Mouse (Mus musculus) spleen, embryonic (tissue): ENCODE results near the gene Hexb.
"Not testable (repeated sequence)": the region's sequence is repeated elsewhere in the genome, so short reads cannot be mapped to it uniquely, and the experiment has no call there.

ENCODE experiments used
- CTCF ChIA-PET: fragments of 350-600 bp; sonication (Branson Sonifier 250); formaldehyde crosslinking; loops from one replicate; lab custom pipeline; 2022; lab: Charles Lee

Gene Hexb

GRCm38 (mm10) chr13:97184656-97185055 is 13.5 kb downstream of the Hexb start:
- CTCF ChIA-PET = interaction anchor here (0.6 kb wide), 1 partner anchor 21 kb away, joined by 5 read pairs; no protein-coding TSS in a partner anchor

- CTCF ChIA-PET = no interaction called here
These were observed 14.0 kb downstream of the Hexb start for GRCm38 (mm10) chr13:97184168-97184567.

GRCm38 (mm10) chr13:97182821-97183220 is 15.3 kb downstream of the Hexb start:
- CTCF ChIA-PET = interaction anchor here (0.6 kb wide), 1 partner anchor 712 kb away, joined by 4 read pairs; no protein-coding TSS in a partner anchor

- CTCF ChIA-PET = interaction anchor here (0.6 kb wide), 1 partner anchor 11 kb away, joined by 3 read pairs; no protein-coding TSS in a partner anchor
These were observed 17.9 kb downstream of the Hexb start for GRCm38 (mm10) chr13:97180113-97180828.

- CTCF ChIA-PET = no interaction called here
These were observed 19.2 kb downstream of the Hexb start for GRCm38 (mm10) chr13:97178943-97179342.

- CTCF ChIA-PET = interaction anchor here (0.6 kb wide), 1 partner anchor 32 kb away, joined by 3 read pairs; no protein-coding TSS in a partner anchor
These were observed 21.4 kb downstream of the Hexb start for GRCm38 (mm10) chr13:97176731-97177130.

- CTCF ChIA-PET = no interaction called here
These were observed 22.5 kb downstream of the Hexb start for GRCm38 (mm10) chr13:97175520-97176264.

GRCm38 (mm10) chr13:97145834-97146233 is 52.3 kb downstream of the Hexb start:
- CTCF ChIA-PET = interaction anchor here (0.6 to 0.8 kb wide), 2 partner anchors 8 to 35 kb away, joined by 3 read pairs; partner anchors contain the start of genes Gfm2 and Nsa2

GRCm38 (mm10) chr13:97142321-97142720 is 55.8 kb downstream of the Hexb start:
- CTCF ChIA-PET = no interaction called here

- CTCF ChIA-PET = interaction anchor here (1.1 kb wide), 1 partner anchor 8 kb away, joined by 3 read pairs; no protein-coding TSS in a partner anchor
These were observed 59.7 kb downstream of the Hexb start for GRCm38 (mm10) chr13:97138404-97138931.

- CTCF ChIA-PET = interaction anchor here (1.1 to 1.4 kb wide), 2 partner anchors 9 to 102 kb away, joined by 3 read pairs; partner anchors contain the start of gene Enc1
These were observed 60.4 kb downstream of the Hexb start, which contains the start of the genes Gfm2 and Nsa2 for GRCm38 (mm10) chr13:97137466-97138400. Gfm2 (plus strand) TSS chr13:97137937. Nsa2 (minus strand) TSS chr13:97137937.

GRCm38 (mm10) chr13:97130413-97130812 is 67.7 kb downstream of the Hexb start:
- CTCF ChIA-PET = not testable (repeated sequence)

GRCm38 (mm10) chr13:97129654-97130053 is 68.5 kb downstream of the Hexb start:
- CTCF ChIA-PET = not testable (repeated sequence)
